Mouse (Mus musculus): ENCODE data around the gene Rasd1.

The Rasd1 gene

DNA sequence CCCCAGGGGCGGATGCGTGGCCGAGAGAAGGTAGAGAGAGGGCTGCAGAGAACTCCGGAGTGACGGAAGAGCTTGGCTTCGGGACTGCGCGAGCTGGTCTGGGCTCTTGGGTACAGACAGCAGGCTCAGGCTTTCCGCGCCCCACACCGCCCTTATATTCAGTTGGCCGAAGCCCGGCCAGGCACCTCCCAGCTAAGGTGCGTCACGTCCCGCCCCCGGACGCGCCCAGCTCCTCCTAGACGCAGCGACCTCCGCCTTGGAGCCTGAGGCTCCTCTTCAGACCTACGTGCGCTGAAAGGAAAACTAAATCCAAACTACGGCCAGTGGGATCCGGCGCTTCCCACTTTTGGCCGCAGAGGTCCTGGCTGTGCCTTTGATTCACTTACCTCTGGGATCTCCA, at the start of gene Rasd1:
Rasd1 (minus strand) TSS at position 127 of the 400 bp plus-strand sequence.
- no peak for TF ChIP-seq GATA4 (IDR thresholded peaks at IDR 0.05; ENCODE audit: insufficient replicate concordance, low read length)

DNA sequence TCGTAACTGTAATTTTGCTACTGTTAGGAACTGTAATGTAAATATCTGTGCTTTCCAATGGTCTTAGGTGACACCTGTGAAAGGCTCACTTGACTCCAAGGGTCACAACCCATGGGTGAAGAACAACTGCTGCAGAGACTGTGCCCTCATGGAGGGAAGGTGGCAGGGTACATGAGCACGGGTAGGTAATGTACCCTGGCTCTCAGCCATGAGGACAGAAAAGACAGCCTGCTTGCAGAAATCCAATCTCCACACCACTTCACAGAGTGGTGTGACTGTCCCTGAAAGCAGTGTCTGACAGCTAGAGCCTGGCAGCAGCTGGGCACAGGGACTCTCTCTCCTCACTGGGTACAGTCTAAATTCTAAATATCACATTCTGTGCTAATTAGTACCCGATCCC, 46.8 kb upstream of the Rasd1 start:
- no peak for TF ChIP-seq GATA4 (IDR thresholded peaks at IDR 0.05; ENCODE audit: insufficient replicate concordance, low read length)

- TF ChIP-seq GATA4 (IDR thresholded peaks at IDR 0.05; ENCODE audit: insufficient replicate concordance, low read length), result no peak
Measured at GRCm38 (mm10) chr11:60009451-60009850, 44.7 kb upstream of the Rasd1 start.

GRCm38 (mm10) chr11:60005866-60006265, 41.1 kb upstream of the Rasd1 start:
- no peak for TF ChIP-seq GATA4 (IDR thresholded peaks at IDR 0.05; ENCODE audit: insufficient replicate concordance, low read length)

DNA sequence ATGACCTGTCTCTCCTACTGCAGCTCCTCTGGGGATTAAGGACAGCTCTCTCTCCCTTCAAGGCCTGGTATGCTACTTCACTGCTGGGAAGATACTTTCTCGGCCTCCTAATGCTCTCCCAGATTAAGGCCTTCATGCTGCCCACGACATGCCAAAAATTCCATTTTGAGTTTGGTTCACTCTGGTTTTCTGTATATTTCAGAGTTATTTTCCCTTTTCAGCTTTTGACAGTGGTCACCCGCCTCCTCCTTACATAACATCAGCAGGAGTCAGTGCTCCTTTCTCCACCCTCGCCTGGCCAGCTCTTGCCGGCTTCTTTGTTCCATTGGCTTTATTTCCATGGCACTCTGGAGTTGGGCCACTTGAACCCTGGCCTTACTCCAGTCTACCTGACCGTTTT, 40.0 kb upstream of the Rasd1 start:
- no peak for TF ChIP-seq GATA4 (IDR thresholded peaks at IDR 0.05; ENCODE audit: insufficient replicate concordance, low read length)

GRCm38 (mm10) chr11:60003811-60004210, 39.1 kb upstream of the Rasd1 start:
- no peak for TF ChIP-seq GATA4 (IDR thresholded peaks at IDR 0.05; ENCODE audit: insufficient replicate concordance, low read length)

GRCm38 (mm10) chr11:60001231-60001980, 36.7 kb upstream of the Rasd1 start:
- no peak for TF ChIP-seq GATA4 (IDR thresholded peaks at IDR 0.05; ENCODE audit: insufficient replicate concordance, low read length)

DNA sequence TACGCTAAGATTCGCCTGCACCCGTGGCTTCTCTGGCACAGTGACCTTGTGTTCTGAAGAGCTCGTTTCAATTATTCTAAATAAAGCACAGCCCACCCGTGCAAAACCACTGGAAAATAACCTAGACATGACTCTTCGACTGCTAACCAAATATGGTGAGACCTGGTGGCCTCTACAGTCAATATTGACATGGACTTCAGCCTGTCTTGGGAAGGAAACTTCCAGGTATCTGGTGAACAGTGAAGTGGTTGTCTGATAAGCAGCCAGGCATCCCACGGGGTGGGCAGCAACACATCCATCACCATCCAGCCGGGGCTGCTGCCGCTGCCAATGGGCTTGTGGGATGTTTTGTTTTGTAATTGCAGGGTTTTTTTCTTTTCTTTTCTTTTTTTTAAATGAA, 29.6 kb upstream of the Rasd1 start:
- TF ChIP-seq GATA4 (IDR thresholded peaks at IDR 0.05; ENCODE audit: insufficient replicate concordance, low read length), result no peak

DNA sequence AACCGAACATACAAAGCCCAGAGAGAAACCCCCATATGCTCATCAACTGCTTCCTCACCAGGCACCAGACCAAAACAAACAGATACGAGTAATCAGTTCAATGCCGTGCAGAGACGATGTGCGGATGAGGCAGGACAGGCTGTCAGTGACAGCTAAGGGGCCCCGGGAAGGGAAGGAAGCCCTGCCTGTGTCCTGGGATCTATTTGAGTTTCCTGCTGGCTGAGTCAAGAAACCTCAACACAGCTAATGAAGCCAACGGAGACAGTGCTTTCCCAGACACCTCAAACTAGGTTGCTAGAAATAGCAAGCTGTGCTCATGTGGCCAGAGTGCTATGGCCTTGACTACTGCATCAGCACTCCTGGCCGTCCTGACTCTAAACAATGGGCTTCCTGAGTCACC, 26.6 kb upstream of the Rasd1 start:
- peak; percentile 79; the same call in 1 of the 2 replicates for TF ChIP-seq GATA4 (IDR thresholded peaks at IDR 0.05; ENCODE audit: insufficient replicate concordance, low read length)

- no peak for TF ChIP-seq GATA4 (IDR thresholded peaks at IDR 0.05; ENCODE audit: insufficient replicate concordance, low read length)
Measured at GRCm38 (mm10) chr11:59989406-59989805, 24.7 kb upstream of the Rasd1 start.

- no peak for TF ChIP-seq GATA4 (IDR thresholded peaks at IDR 0.05; ENCODE audit: insufficient replicate concordance, low read length)
Measured at GRCm38 (mm10) chr11:59977831-59978230, 13.1 kb upstream of the Rasd1 start.

DNA sequence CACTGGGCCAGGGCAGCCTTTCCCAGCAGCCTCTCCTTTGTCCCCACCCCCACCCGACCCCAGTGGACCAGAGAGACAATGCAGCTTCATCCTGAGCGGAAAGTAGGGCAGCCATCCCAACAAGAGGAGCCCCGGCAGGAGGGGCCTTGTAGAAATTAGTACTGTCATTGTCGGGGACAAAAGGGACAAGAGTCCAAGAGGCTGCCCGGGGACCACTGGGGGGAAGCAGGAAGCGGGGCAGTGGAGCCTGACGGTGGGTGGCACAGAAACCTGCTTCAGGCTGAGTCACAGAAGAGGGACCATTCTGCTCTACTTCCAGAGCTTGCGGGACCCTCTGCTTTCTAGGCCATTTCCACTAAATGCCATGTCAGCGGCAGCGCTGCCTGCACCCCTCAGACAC, 10.5 kb upstream of the Rasd1 start:
- no peak for TF ChIP-seq GATA4 (IDR thresholded peaks at IDR 0.05; ENCODE audit: insufficient replicate concordance, low read length)

GRCm38 (mm10) chr11:59973389-59973788, 8.6 kb upstream of the Rasd1 start:
- TF ChIP-seq GATA4 (IDR thresholded peaks at IDR 0.05; ENCODE audit: insufficient replicate concordance, low read length), result no peak

GRCm38 (mm10) chr11:59971691-59972090, 6.9 kb upstream of the Rasd1 start:
- no peak for TF ChIP-seq GATA4 (IDR thresholded peaks at IDR 0.05; ENCODE audit: insufficient replicate concordance, low read length)

DNA sequence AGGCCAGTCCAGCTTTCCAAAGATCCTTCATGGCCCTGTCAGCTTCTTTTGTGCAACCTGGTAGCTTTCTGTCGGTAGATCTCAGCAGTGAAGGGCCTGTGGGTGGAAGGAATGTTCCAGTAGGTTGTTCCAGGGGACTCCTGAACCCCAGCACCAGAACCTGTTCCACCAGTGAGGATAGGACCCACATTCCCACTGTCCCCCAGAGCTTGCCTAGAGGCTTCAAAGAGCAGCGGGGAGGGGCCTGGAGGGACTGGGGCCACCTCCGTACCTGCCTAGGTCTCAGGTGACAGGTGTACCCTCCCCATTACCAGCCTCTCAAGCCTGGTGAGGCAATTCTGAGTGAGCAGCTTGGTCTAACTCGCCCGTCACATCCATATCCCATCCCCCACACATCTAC, 6.0 kb upstream of the Rasd1 start:
- TF ChIP-seq GATA4 (IDR thresholded peaks at IDR 0.05; ENCODE audit: insufficient replicate concordance, low read length), result no peak

GRCm38 (mm10) chr11:59967765-59968164, 3.0 kb upstream of the Rasd1 start:
- TF ChIP-seq GATA4 (IDR thresholded peaks at IDR 0.05; ENCODE audit: insufficient replicate concordance, low read length), result no peak

DNA sequence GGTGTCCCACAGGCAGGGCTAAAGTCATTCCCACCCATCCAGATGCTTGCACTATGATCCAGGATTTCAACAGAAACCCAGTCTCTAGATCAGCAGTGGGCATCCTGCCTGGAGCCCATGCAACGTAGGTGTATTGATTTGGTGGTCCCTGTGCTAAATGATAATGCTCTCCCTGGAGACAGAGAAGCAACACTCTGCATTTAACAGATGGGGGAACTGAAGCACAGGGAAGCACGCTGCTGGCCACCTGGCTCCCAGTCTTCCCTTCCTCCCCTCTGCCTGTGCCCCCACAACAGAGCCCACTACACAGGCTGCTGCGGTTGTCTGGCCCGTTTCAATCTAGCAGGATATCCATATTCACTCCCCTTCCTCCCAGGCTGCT, 1.3 kb upstream of the Rasd1 start:
- no peak for TF ChIP-seq GATA4 (IDR thresholded peaks at IDR 0.05; ENCODE audit: insufficient replicate concordance, low read length)
